Mouse (Mus musculus) myocyte (in vitro differentiated cells): ENCODE data around the gene Ilvbl. TPM values are rescaled to one million over a fixed set of nuclear protein-coding genes. Genes with fewer than 3 reads are reported as not detected.

ENCODE experiments used
- H3K27me3 ChIP-seq: one replicate; pipeline ENCODE4 v1.6.1; 2011; ENCODE audit not compliant: control insufficient read depth, insufficient read depth, insufficient read length
- H3K36me3 ChIP-seq: one replicate; pipeline ENCODE4 v1.6.1; 2011; ENCODE audit not compliant: control insufficient read depth, insufficient read depth
- H3K4me2 ChIP-seq: one replicate; pipeline ENCODE4 v1.6.1; 2011; ENCODE audit warnings: low read depth, control low read depth
- H3K4me3 ChIP-seq: one replicate; pipeline ENCODE4 v1.5.1; 2011; ENCODE audit warnings: mild to moderate bottlenecking, control low read depth, moderate library complexity
- H3K79me2 ChIP-seq: one replicate; pipeline ENCODE4 v1.6.1; 2011; ENCODE audit not compliant: control insufficient read depth, insufficient read depth
- H3ac ChIP-seq: one replicate; pipeline ENCODE4 v1.6.1; 2011; ENCODE audit not compliant: control insufficient read depth, insufficient read length
- CEBPB ChIP-seq: IDR thresholded peaks from 2 replicates; pipeline ENCODE4 v1.6.1; 2011; ENCODE audit warnings: mild to moderate bottlenecking, moderate library complexity; ENCODE audit not compliant: poor library complexity, insufficient read depth, severe bottlenecking
- E2F4 ChIP-seq: IDR thresholded peaks from one replicate; pipeline ENCODE4 v1.6.1; 2011; ENCODE audit warnings: mild to moderate bottlenecking, control low read depth, moderate library complexity; ENCODE audit not compliant: insufficient read depth
- MAX ChIP-seq: IDR thresholded peaks from one replicate; pipeline ENCODE4 v1.6.1; 2011; ENCODE audit warnings: low read depth, mild to moderate bottlenecking, control low read depth
- MYOD1 ChIP-seq, 3 experiments: IDR thresholded peaks; one replicate each; pipeline ENCODE4 v1.6.1; 2011; ENCODE audit warnings: control low read depth in 2 of 3, low read depth in 2 of 3, mild to moderate bottlenecking in 2 of 3, moderate library complexity in 1 of 3; ENCODE audit not compliant: insufficient read length in 2 of 3, control insufficient read depth in 1 of 3
- MYOG ChIP-seq, 3 experiments: IDR thresholded peaks; one replicate each; pipeline ENCODE4 v1.6.1; 2011; ENCODE audit warnings: control low read depth in 2 of 3, low read depth in 2 of 3, mild to moderate bottlenecking in 2 of 3; ENCODE audit not compliant: insufficient read length in 2 of 3, control insufficient read depth in 1 of 3, insufficient read depth in 1 of 3
- POLR2A ChIP-seq: IDR thresholded peaks from one replicate; pipeline ENCODE4 v1.6.1; 2011; ENCODE audit warnings: low read depth, mild to moderate bottlenecking, control low read depth, moderate library complexity; ENCODE audit not compliant: insufficient read length
- POLR2AphosphoS2 ChIP-seq: IDR thresholded peaks from one replicate; pipeline ENCODE4 v1.6.1; 2011; ENCODE audit warnings: low read depth, control low read depth; ENCODE audit not compliant: insufficient read length
- REST ChIP-seq: IDR thresholded peaks from one replicate; pipeline ENCODE4 v1.6.1; 2011; ENCODE audit warnings: mild to moderate bottlenecking, control low read depth, moderate library complexity; ENCODE audit not compliant: insufficient read depth, insufficient read length
- SRF ChIP-seq: IDR thresholded peaks from one replicate; pipeline ENCODE4 v1.6.1; 2011; ENCODE audit warnings: low read depth; ENCODE audit not compliant: control insufficient read depth, insufficient read length
- TCF12 ChIP-seq: IDR thresholded peaks from one replicate; pipeline ENCODE4 v1.6.1; 2011; ENCODE audit warnings: mild to moderate bottlenecking, control low read depth; ENCODE audit not compliant: poor library complexity, insufficient read depth, severe bottlenecking
- TCF3 ChIP-seq: IDR thresholded peaks from one replicate; pipeline ENCODE4 v1.6.1; 2011; ENCODE audit warnings: low read depth, control low read depth; ENCODE audit not compliant: insufficient read length
- USF1 ChIP-seq: IDR thresholded peaks from one replicate; pipeline ENCODE4 v1.6.1; 2011; ENCODE audit warnings: low read depth, mild to moderate bottlenecking, control low read depth, moderate library complexity
- polyA plus RNA-seq: library from polyadenylated mRNA; unstranded; fragments of >200 nt; fragmentation: generic; extraction: Trizol; gene quantifications from one replicate; pipeline ENCODE4 v1.2.1, GENCODE M21; 2012; ENCODE audit warnings: missing spikeins

Gene Ilvbl
- polyA plus RNA-seq, 1 experiment = 49.6 TPM

DNA sequence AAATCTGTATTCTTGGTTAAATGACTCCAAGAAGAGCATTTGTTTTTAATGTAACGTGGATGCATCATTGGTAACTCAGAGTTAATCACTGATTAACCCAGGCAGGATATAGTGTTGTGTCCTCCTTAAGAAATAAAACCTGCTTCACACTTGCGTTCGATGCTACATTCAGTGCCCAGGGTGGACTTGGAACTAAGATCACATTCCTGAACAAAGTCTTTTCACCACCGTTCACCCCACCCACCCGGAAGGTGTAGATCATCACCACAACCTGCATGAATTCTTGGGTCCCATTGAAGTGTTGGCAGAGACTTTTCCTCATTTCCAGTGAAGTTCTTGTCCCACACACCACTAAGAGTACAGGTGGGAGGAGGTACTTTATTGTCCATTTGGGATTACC lies 19.6 kb downstream of the Ilvbl start:
- no peaks in the 10 kb centered on the region for H3K27me3 ChIP-seq
- H3K79me2 ChIP-seq = peaks cover 19% of the 10 kb centered on the region
- TF ChIP-seq TCF3 = no peak
- no peak for TF ChIP-seq CEBPB
- no peak overlapping the region for H3K4me3 ChIP-seq
- peaks cover 4% of the 10 kb centered on the region for H3K36me3 ChIP-seq
- peak overlapping the region; percentile 4 for H3K4me2 ChIP-seq
- H3ac ChIP-seq = no peak overlapping the region

DNA sequence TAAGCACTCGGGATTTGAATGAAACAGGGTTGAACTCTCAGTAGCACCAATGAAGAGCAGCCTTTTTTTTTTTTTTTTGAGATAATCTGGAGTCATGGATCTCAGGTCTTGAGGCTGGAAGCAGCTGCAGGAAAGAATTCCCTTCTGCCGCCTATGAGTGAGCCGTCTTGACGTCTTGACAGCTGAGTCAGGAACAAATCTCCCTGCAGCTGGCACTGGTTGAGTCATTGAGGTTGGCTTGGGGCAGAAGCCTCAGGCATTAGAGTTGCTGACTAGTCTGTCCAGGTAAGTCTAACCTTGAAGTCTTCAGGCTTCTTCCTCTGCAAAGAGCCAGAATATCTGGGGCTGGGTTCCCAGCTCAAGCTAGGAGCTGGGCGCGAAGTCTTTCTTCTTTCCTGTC lies 20.0 kb downstream of the Ilvbl start:
- no peak overlapping the region for H3ac ChIP-seq
- no peaks in the 10 kb centered on the region for H3K36me3 ChIP-seq
- no peaks in the 10 kb centered on the region for H3K27me3 ChIP-seq
- H3K79me2 ChIP-seq = peaks cover 19% of the 10 kb centered on the region
- peak overlapping the region; percentile 4 for H3K4me2 ChIP-seq
- H3K4me3 ChIP-seq = no peak overlapping the region
- TF ChIP-seq MYOG (IDR thresholded peaks at IDR 0.05; ENCODE audit: control insufficient read depth in 1 of 3, insufficient read depth in 1 of 3, insufficient read length in 2 of 3, low read depth in 2 of 3) (peak in 2 of 3 experiments; percentile 27 to 80), MYOD1 (IDR thresholded peaks at IDR 0.05; ENCODE audit: control insufficient read depth in 1 of 3, insufficient read length in 2 of 3, low read depth in 2 of 3) (peak in 2 of 3 experiments; percentile 66 to 79), MAX (no peak)

DNA sequence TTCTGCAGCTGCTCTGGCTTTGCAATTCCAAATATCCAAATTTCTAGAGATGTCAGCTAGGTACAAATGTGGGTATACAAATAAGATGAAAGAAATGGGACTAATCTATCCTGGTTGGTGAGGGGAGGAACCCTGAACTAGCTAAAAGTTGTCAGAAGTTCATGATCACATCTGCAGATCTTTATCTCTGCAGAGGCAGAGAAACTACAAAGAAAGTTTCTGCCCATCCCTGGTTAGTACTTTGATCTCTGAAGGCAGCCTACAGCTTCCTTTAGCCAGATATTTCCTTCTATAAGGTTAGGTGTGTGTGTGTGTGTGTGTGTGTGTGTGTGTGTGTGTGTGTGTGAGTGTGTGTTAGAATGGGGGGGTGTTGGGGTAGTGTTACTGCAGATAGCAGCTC lies 20.4 kb downstream of the Ilvbl start:
- no peaks in the 10 kb centered on the region for H3K36me3 ChIP-seq
- no peak overlapping the region for H3ac ChIP-seq
- no peaks in the 10 kb centered on the region for H3K27me3 ChIP-seq

DNA sequence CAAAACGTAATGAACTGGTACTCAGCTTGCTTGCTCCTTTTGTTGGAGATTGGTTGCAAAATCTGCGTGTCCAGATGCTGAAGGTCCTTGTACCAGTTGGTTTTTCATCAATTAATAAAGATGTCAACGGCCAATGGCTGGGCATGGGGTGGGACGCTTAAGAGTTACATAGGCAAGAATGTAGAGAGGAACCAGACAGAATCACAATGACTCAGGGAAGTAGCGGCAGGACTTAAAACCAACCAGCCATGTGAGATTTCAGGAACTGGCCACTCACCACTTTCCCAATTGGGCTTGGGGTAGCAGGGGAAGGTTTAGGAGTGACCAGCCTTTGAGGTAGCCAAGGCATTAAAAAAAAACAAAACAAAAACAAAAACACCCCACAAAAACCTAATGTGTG lies 25.7 kb downstream of the Ilvbl start:
- no peaks in the 10 kb centered on the region for H3K36me3 ChIP-seq
- no peak overlapping the region for H3K4me2 ChIP-seq
- H3K4me3 ChIP-seq = no peak overlapping the region
- H3ac ChIP-seq = no peak overlapping the region
- H3K27me3 ChIP-seq = peaks cover 17% of the 10 kb centered on the region
- no peak for TF ChIP-seq TCF3
- TF ChIP-seq MYOD1 (IDR thresholded peaks at IDR 0.05; ENCODE audit: control insufficient read depth in 1 of 3, insufficient read length in 2 of 3, low read depth in 2 of 3) = no peak
- TF ChIP-seq POLR2AphosphoS2 = no peak
- no peak for TF ChIP-seq CEBPB
- no peak for TF ChIP-seq MYOG (IDR thresholded peaks at IDR 0.05; ENCODE audit: control insufficient read depth in 1 of 3, insufficient read depth in 1 of 3, insufficient read length in 2 of 3, low read depth in 2 of 3)
- TF ChIP-seq USF1 = no peak
- TF ChIP-seq E2F4 = no peak
- TF ChIP-seq TCF12 = no peak
- TF ChIP-seq MAX = no peak
- TF ChIP-seq SRF = no peak
- TF ChIP-seq REST = no peak
- TF ChIP-seq POLR2A = no peak
- H3K79me2 ChIP-seq = no peaks in the 10 kb centered on the region

More for the DNA sequence above, 20.4 kb downstream of the Ilvbl start:
- H3K4me3 ChIP-seq = no peak overlapping the region
- TF ChIP-seq TCF3 (no peak), TCF12 (no peak), USF1 (no peak), REST (no peak), SRF (no peak)
- H3K79me2 ChIP-seq = peaks cover 19% of the 10 kb centered on the region
- no peak overlapping the region for H3K4me2 ChIP-seq

DNA sequence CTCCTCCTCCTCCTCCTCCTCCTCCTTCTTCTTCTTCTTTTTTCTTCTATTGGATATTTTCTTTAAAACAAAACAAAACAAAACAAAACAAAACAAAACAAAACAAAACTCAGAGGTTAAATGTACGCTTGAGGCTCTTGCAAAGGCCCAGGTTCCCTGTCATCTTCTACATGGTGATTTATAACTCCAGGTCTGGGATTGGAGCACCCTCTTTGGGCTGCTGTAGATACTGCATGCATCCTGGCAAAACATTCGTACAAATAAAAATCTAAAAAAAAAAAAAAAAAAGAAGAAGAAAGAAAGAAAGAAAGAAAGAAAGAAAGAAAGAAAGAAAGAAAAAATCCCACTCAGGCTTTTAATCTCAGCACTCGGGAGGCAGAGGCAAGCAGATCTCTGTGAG lies 30.9 kb downstream of the Ilvbl start:
- Histone ChIP-seq H3K4me2 (no peak overlapping the region), H3K4me3 (no peak overlapping the region), H3K36me3 (no peaks in the 10 kb centered on the region), H3K79me2 (no peaks in the 10 kb centered on the region), H3K27me3 (peaks cover 20% of the 10 kb centered on the region), H3ac (no peak overlapping the region)
- TF ChIP-seq MYOD1 (IDR thresholded peaks at IDR 0.05; ENCODE audit: control insufficient read depth in 1 of 3, insufficient read length in 2 of 3, low read depth in 2 of 3) (no peak), SRF (no peak), TCF12 (no peak), USF1 (no peak), MAX (no peak)

DNA sequence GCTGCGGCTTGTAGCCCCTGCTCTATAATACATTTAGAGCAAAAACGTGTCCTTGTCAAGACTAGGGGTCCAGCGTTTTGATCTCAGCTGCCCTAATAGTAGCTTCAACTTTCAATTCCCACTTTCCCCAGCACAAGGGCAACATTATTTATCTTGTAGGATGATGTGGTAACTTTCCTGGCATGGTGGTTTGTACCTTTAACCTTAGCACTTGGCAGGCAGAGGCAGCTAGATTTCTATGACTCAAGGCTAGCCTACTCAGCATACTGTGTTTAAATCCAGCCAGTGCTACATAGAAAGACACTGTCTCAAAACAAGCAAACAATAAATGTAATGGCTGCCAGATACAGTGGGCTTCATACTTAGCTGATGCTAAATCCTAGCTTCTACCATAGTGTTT lies 33.5 kb downstream of the Ilvbl start:
- TF ChIP-seq POLR2A (no peak), POLR2AphosphoS2 (no peak), MAX (no peak), E2F4 (no peak), REST (no peak), CEBPB (no peak), SRF (no peak), TCF12 (no peak), MYOD1 (IDR thresholded peaks at IDR 0.05; ENCODE audit: control insufficient read depth in 1 of 3, insufficient read length in 2 of 3, low read depth in 2 of 3) (no peak), USF1 (no peak), TCF3 (no peak), MYOG (IDR thresholded peaks at IDR 0.05; ENCODE audit: control insufficient read depth in 1 of 3, insufficient read depth in 1 of 3, insufficient read length in 2 of 3, low read depth in 2 of 3) (no peak)
- Histone ChIP-seq H3K27me3 (peaks cover 12% of the 10 kb centered on the region), H3ac (no peak overlapping the region), H3K4me3 (no peak overlapping the region), H3K79me2 (no peaks in the 10 kb centered on the region), H3K36me3 (no peaks in the 10 kb centered on the region), H3K4me2 (no peak overlapping the region)
